Comparison of ENCODE assay signal across 22 mouse cellular contexts in the genomic region with DNA sequence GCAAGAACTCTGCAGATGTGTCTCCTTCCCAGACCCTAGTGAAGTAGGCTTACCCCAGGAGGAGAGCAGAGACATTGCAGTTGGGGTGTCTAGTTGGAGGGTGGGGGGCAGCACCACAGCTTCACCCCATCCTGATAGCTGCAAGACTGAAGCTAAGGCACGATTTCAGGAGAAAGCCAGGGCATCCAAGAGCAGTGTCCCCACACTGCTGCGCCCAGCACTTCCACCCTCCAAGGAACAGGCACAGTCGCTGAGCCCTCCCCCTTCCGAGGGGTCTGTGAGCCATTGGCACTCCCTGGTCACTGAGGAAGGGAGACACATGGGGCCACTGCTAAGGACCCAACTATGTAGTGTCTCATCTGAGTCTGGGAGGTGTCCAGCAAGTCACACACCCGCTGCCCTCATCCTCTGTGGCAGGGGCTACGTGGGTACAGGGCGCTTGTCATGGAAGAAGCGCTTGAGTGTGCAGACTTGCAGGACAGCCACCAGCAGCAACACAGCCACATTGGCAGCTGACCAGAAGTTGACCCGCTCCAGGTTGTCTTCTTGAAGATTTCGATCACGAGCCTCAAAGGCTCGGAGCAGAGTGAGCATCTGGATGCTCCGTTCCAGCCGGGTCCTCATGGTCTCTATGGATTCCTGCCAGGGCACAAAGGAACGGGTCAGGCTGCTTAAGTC. TPM values are rescaled to one million over a fixed set of nuclear protein-coding genes. Genes with fewer than 3 reads are reported as not detected.
A peak's percentile ranks its signal among the peaks of the same experiment; 100 is the strongest.
DNase-seq lines count a peak whose midpoint lies in the region; ATAC-seq and TF ChIP-seq lines count a peak whose summit lies in the region.
"Had no signal": no experiment of that assay in that cellular context is flagged by ENCODE, and none has a peak within 500 bp of the region (broad histone marks: within the 10 kb centered on the region; RNA-seq: fewer than 3 reads in every experiment).

No protein-coding gene starts in this region.

- H3K9ac ChIP-seq in limb, embryonic 13.5 days: no peak overlapping the region
- H3K9ac ChIP-seq: embryonic facial prominence, embryonic 15.5 days; forebrain, embryonic 15.5 days; hindbrain, embryonic 14.5 days; liver, postnatal 0 days had no signal

- peaks cover 62% of the 10 kb centered on the region for H3K36me3 ChIP-seq in limb, embryonic 13.5 days
- H3K36me3 ChIP-seq in limb, embryonic 10.5 days: peaks cover 63% of the 10 kb centered on the region
- peaks cover 62% of the 10 kb centered on the region for H3K36me3 ChIP-seq in E14TG2a.4 (ENCODE audit: insufficient read depth, low read length)

- H3K9me3 ChIP-seq in limb, embryonic 13.5 days: no peaks in the 10 kb centered on the region
- no peaks in the 10 kb centered on the region for H3K9me3 ChIP-seq in limb, embryonic 10.5 days (replicated peaks)
- H3K9me3 ChIP-seq in E14TG2a.4 (ENCODE audit: low read length): no peaks in the 10 kb centered on the region
- H3K9me3 ChIP-seq: embryonic facial prominence, embryonic 15.5 days; forebrain, embryonic 15.5 days; heart, embryonic 10.5 days; neural tube, embryonic 12.5 days had no signal

- H3K27ac ChIP-seq in limb, embryonic 13.5 days: peak overlapping the region; percentile 44; the same call in 1 of the 2 replicates
- H3K27ac ChIP-seq in limb, embryonic 10.5 days: no peak overlapping the region
- H3K27ac ChIP-seq: forebrain, embryonic 15.5 days; heart, embryonic 10.5 days; hindbrain, embryonic 14.5 days; neural tube, embryonic 12.5 days had no signal

- no peak overlapping the region for H3K4me2 ChIP-seq in limb, embryonic 13.5 days (replicated peaks)
- H3K4me2 ChIP-seq: embryonic facial prominence, embryonic 15.5 days; forebrain, embryonic 15.5 days; hindbrain, embryonic 14.5 days had no signal

- no peak for TF ChIP-seq CTCF in E14TG2a.4 (conservative IDR thresholded peaks at IDR 0.05; ENCODE audit: low read length)

- peak; percentile 19 for DNase-seq in kidney, adult 9 months
- no peak for DNase-seq in kidney, adult 11 months
- no peak for DNase-seq in limb, embryonic 10.5 days (ENCODE audit: low spot score)
- DNase-seq in MN1 (ENCODE audit: low spot score): peak; percentile 49
- no peak for DNase-seq in frontal cortex, postnatal 36 days (ENCODE audit: low spot score in 2 of 2)
- DNase-seq: adrenal gland, postnatal 25 days; B cell, adult 2 months; gastrocnemius, postnatal 10 days; heart, postnatal 4 days; liver; liver, postnatal 0 days; midbrain, embryonic 14.5 days; right cerebral cortex, postnatal 14 days had no signal

- H3K4me1 ChIP-seq in limb, embryonic 13.5 days: peaks cover 16% of the 10 kb centered on the region
- peaks cover 16% of the 10 kb centered on the region for H3K4me1 ChIP-seq in limb, embryonic 10.5 days
- peaks cover 53% of the 10 kb centered on the region for H3K4me1 ChIP-seq in E14TG2a.4 (replicated peaks; ENCODE audit: low read depth, low read length)

- 93% methylated on average over 15 of the region's 15 CpGs for WGBS in limb, embryonic 13.5 days
- WGBS in limb, embryonic 10.5 days: 93% methylated on average over 15 of the region's 15 CpGs

- no peak overlapping the region for H3K4me3 ChIP-seq in limb, embryonic 13.5 days
- no peak overlapping the region for H3K4me3 ChIP-seq in limb, embryonic 10.5 days
- H3K4me3 ChIP-seq in E14TG2a.4 (replicated peaks; ENCODE audit: low read length): 0 out of 2 replicates have a peak overlapping the region, but pooled peaks have one; percentile 13
- H3K4me3 ChIP-seq: embryonic facial prominence, embryonic 15.5 days; forebrain, embryonic 15.5 days; heart, embryonic 10.5 days; neural tube, embryonic 12.5 days had no signal

- H3K27me3 ChIP-seq in limb, embryonic 13.5 days: no peaks in the 10 kb centered on the region
- no peaks in the 10 kb centered on the region for H3K27me3 ChIP-seq in limb, embryonic 10.5 days (ENCODE audit: low read depth, poor library complexity, severe bottlenecking)
- no peaks in the 10 kb centered on the region for H3K27me3 ChIP-seq in E14TG2a.4 (ENCODE audit: insufficient read depth, low read length)
- H3K27me3 ChIP-seq: embryonic facial prominence, embryonic 15.5 days; forebrain, embryonic 15.5 days; neural tube, embryonic 12.5 days had no signal

- no peak for ATAC-seq in limb, embryonic 13.5 days (ENCODE audit: low FRiP score, low read depth)
- ATAC-seq: forebrain, embryonic 15.5 days; inflammation-experienced regulatory T-cells, adult 6 months; liver, postnatal 0 days; lung, postnatal 0 days had no signal

RNA-seq across cellular contexts. Expression of a gene that starts 2.2 kb away (rescaled TPM):
- 135 and 138 TPM in 2 replicates for polyA plus RNA-seq in limb, embryonic 13.5 days (2015; fragmentation: Nextera tagmentation; extraction: Ambion mirVana)
- polyA plus RNA-seq in limb, embryonic 10.5 days (2016; fragmentation: Nextera tagmentation; extraction: Ambion mirVana): 130 and 137 TPM in 2 replicates

RNA-seq across cellular contexts. Expression of a gene that starts 18.1 kb away (rescaled TPM):
- 5.2 and 5.5 TPM in 2 replicates for polyA plus RNA-seq in limb, embryonic 13.5 days (2015; fragmentation: Nextera tagmentation; extraction: Ambion mirVana)
- polyA plus RNA-seq in limb, embryonic 10.5 days (2016; fragmentation: Nextera tagmentation; extraction: Ambion mirVana): 3.6 and 4.3 TPM in 2 replicates

RNA-seq across cellular contexts. Expression of a gene that starts 38.8 kb away (rescaled TPM):
- polyA plus RNA-seq in limb, embryonic 13.5 days (2015; fragmentation: Nextera tagmentation; extraction: Ambion mirVana): 55.2 and 56.0 TPM in 2 replicates
- 85.8 and 100 TPM in 2 replicates for polyA plus RNA-seq in limb, embryonic 10.5 days (2016; fragmentation: Nextera tagmentation; extraction: Ambion mirVana)

Comparison
In these comparisons a context has a peak if more than half of its experiments do, and no peak if none do; other contexts are left out.
1. DNase-seq: peak in kidney, adult 9 months (single experiment) and MN1 (single experiment); none in kidney, adult 11 months (single experiment), limb, embryonic 10.5 days (single experiment) and frontal cortex, postnatal 36 days (0 of 2).